Mouse (Mus musculus): Measurements from ENCODE around the gene St7. TPM values are rescaled to one million over a fixed set of nuclear protein-coding genes. Genes with fewer than 3 reads are reported as not detected.

St7 gene
- total and polyA plus RNA-seq, 2 experiments from 2014 or later: 17.7 to 38.5 TPM

GRCm38 (mm10) chr6:17804468-17804867 lies 111.7 kb downstream of the St7 start:
- Histone ChIP-seq H3K9ac (replicated peaks; ENCODE audit: low read depth, low read length) (no peak overlapping the region), H3K4me1 (ENCODE audit: control insufficient read depth, insufficient read depth) (peaks cover 11% of the 10 kb centered on the region; the same call in 1 of the 2 replicates), H3K4me2 (ENCODE audit: low read depth, low read length) (no peak overlapping the region), H3K27me3 (ENCODE audit: control insufficient read depth, insufficient read depth, low read length) (no peaks in the 10 kb centered on the region), H3K36me3 (replicated peaks; ENCODE audit: control insufficient read depth, insufficient read depth, low read length) (no peaks in the 10 kb centered on the region), H3K4me3 (ENCODE audit: low read depth, low read length) (no peak overlapping the region), H3K27ac (ENCODE audit: low read depth) (no peak overlapping the region), H3K9me3 (replicated peaks; ENCODE audit: control insufficient read depth, low read length) (no peaks in the 10 kb centered on the region)
- WGBS: 50% methylated on average over 3 of the region's 3 CpGs
- DNase-seq (ENCODE audit: low spot score) (no peak), ATAC-seq (ENCODE audit: insufficient read depth, low read depth) (no peak)
- TF ChIP-seq EP300 (IDR thresholded peaks at IDR 0.05; ENCODE audit: low read depth): no peak
- no peak for TF ChIP-seq CTCF (IDR thresholded peaks at IDR 0.05; ENCODE audit: low read depth)

GRCm38 (mm10) chr6:17806569-17806968 lies 113.8 kb downstream of the St7 start:
- Histone ChIP-seq H3K27ac (ENCODE audit: low read depth) (no peak overlapping the region), H3K4me1 (ENCODE audit: control insufficient read depth, insufficient read depth) (peaks cover 11% of the 10 kb centered on the region; the same call in 1 of the 2 replicates), H3K36me3 (replicated peaks; ENCODE audit: control insufficient read depth, insufficient read depth, low read length) (no peaks in the 10 kb centered on the region), H3K9ac (replicated peaks; ENCODE audit: low read depth, low read length) (no peak overlapping the region), H3K27me3 (ENCODE audit: control insufficient read depth, insufficient read depth, low read length) (no peaks in the 10 kb centered on the region), H3K9me3 (replicated peaks; ENCODE audit: control insufficient read depth, low read length) (no peaks in the 10 kb centered on the region), H3K4me3 (ENCODE audit: low read depth, low read length) (no peak overlapping the region), H3K4me2 (ENCODE audit: low read depth, low read length) (0 out of 2 replicates have a peak overlapping the region, but pooled peaks have one; percentile 2)
- ATAC-seq (ENCODE audit: insufficient read depth, low read depth) (no peak), DNase-seq (ENCODE audit: low spot score) (no peak)
- WGBS: 10% methylated on average over 4 of the region's 4 CpGs
- TF ChIP-seq EP300 (IDR thresholded peaks at IDR 0.05; ENCODE audit: low read depth): no peak
- no peak for TF ChIP-seq CTCF (IDR thresholded peaks at IDR 0.05; ENCODE audit: low read depth)

- H3K9ac ChIP-seq (replicated peaks; ENCODE audit: low read depth, low read length): no peak overlapping the region
- DNase-seq (ENCODE audit: low spot score) (no peak), ATAC-seq (ENCODE audit: insufficient read depth, low read depth) (no peak)
- no peak overlapping the region for H3K4me2 ChIP-seq (ENCODE audit: low read depth, low read length)
- no peak overlapping the region for H3K27ac ChIP-seq (ENCODE audit: low read depth)
- H3K4me3 ChIP-seq (ENCODE audit: low read depth, low read length): no peak overlapping the region
- peaks cover 17% of the 10 kb centered on the region for H3K4me1 ChIP-seq (ENCODE audit: control insufficient read depth, insufficient read depth)
- no peaks in the 10 kb centered on the region for H3K36me3 ChIP-seq (replicated peaks; ENCODE audit: control insufficient read depth, insufficient read depth, low read length)
- no peaks in the 10 kb centered on the region for H3K27me3 ChIP-seq (ENCODE audit: control insufficient read depth, insufficient read depth, low read length)
- no peaks in the 10 kb centered on the region for H3K9me3 ChIP-seq (replicated peaks; ENCODE audit: control insufficient read depth, low read length)
- no peak for TF ChIP-seq EP300 (IDR thresholded peaks at IDR 0.05; ENCODE audit: low read depth)
- TF ChIP-seq CTCF (IDR thresholded peaks at IDR 0.05; ENCODE audit: low read depth): no peak
- 60% methylated on average over 2 of the region's 2 CpGs for WGBS
Measured at GRCm38 (mm10) chr6:17811063-17811462, 118.3 kb downstream of the St7 start.

- no peak for ATAC-seq (ENCODE audit: insufficient read depth, low read depth)
- Histone ChIP-seq H3K36me3 (replicated peaks; ENCODE audit: control insufficient read depth, insufficient read depth, low read length) (no peaks in the 10 kb centered on the region), H3K4me3 (ENCODE audit: low read depth, low read length) (no peak overlapping the region), H3K27ac (ENCODE audit: low read depth) (no peak overlapping the region), H3K4me1 (ENCODE audit: control insufficient read depth, insufficient read depth) (peaks cover 12% of the 10 kb centered on the region), H3K4me2 (ENCODE audit: low read depth, low read length) (no peak overlapping the region), H3K9ac (replicated peaks; ENCODE audit: low read depth, low read length) (no peak overlapping the region), H3K27me3 (ENCODE audit: control insufficient read depth, insufficient read depth, low read length) (no peaks in the 10 kb centered on the region), H3K9me3 (replicated peaks; ENCODE audit: control insufficient read depth, low read length) (no peaks in the 10 kb centered on the region)
- no peak for DNase-seq (ENCODE audit: low spot score)
- TF ChIP-seq EP300 (IDR thresholded peaks at IDR 0.05; ENCODE audit: low read depth): no peak
- no peak for TF ChIP-seq CTCF (IDR thresholded peaks at IDR 0.05; ENCODE audit: low read depth)
Measured at GRCm38 (mm10) chr6:17811531-17811930, 118.8 kb downstream of the St7 start.

GRCm38 (mm10) chr6:17814074-17814649 lies 121.4 kb downstream of the St7 start:
- ATAC-seq (ENCODE audit: insufficient read depth, low read depth) (peak; percentile 66; the same call in 1 of the 2 replicates), DNase-seq (ENCODE audit: low spot score) (no peak)
- TF ChIP-seq EP300 (IDR thresholded peaks at IDR 0.05; ENCODE audit: low read depth): no peak
- peak; percentile 53 for TF ChIP-seq CTCF (IDR thresholded peaks at IDR 0.05; ENCODE audit: low read depth)
- Histone ChIP-seq H3K4me1 (ENCODE audit: control insufficient read depth, insufficient read depth) (peaks cover 15% of the 10 kb centered on the region), H3K36me3 (replicated peaks; ENCODE audit: control insufficient read depth, insufficient read depth, low read length) (no peaks in the 10 kb centered on the region), H3K9ac (replicated peaks; ENCODE audit: low read depth, low read length) (no peak overlapping the region), H3K9me3 (replicated peaks; ENCODE audit: control insufficient read depth, low read length) (no peaks in the 10 kb centered on the region), H3K4me3 (ENCODE audit: low read depth, low read length) (no peak overlapping the region), H3K4me2 (ENCODE audit: low read depth, low read length) (no peak overlapping the region), H3K27ac (ENCODE audit: low read depth) (no peak overlapping the region), H3K27me3 (ENCODE audit: control insufficient read depth, insufficient read depth, low read length) (no peaks in the 10 kb centered on the region)
- WGBS: 46% methylated on average over 2 of the region's 2 CpGs

Measured in heart, postnatal 0 days (tissue).